Mouse (Mus musculus) heart, adult 18-20 months (tissue): ENCODE results near the gene 4921511M17Rik. TPM values are rescaled to one million over a fixed set of nuclear protein-coding genes. Genes with fewer than 3 reads are reported as not detected.
"Not testable (repeated sequence)": the region's sequence is repeated elsewhere in the genome, so short reads cannot be mapped to it uniquely, and the experiment has no call there.

Source experiments
- DNase-seq, 2 experiments: peaks; one replicate each; pipeline ENCODE4 v3.0.0; 2021 to 2022; ENCODE audit warnings: mixed read lengths in 1 of 2
- long read RNA-seq, 2 experiments: library from polyadenylated mRNA; stranded (forward); transcript quantifications; one replicate each; pipeline ENCODE4 v2.0.0; 2021
- total RNA-seq, 2 experiments: library from RNA; stranded (reverse); gene quantifications; 2 replicates each; pipeline ENCODE4 v1.2.3; 2021

4921511M17Rik gene
- not detected for total RNA-seq
- long read RNA-seq, experiment 1, result 0 reads
- long read RNA-seq, experiment 2, result 0 reads

GRCm38 (mm10) chrX:154033727-154034126 is at the start of gene 4921511M17Rik:
Gene 4921511M17Rik, minus strand, starts transcription at chrX:154033827.
- not testable (repeated sequence) for DNase-seq

- DNase-seq, result not testable (repeated sequence)
These were observed 21.3 kb upstream of the 4921511M17Rik start, which contains the start of gene Gm10057 for GRCm38 (mm10) chrX:154054939-154055338. Gene Gm10057, minus strand, starts transcription at chrX:154055039.

- DNase-seq, result not testable (repeated sequence)
These were observed 21.1 kb downstream of the 4921511M17Rik start, which contains the start of gene Samt1 for GRCm38 (mm10) chrX:154012540-154012939. Gene Samt1, minus strand, starts transcription at chrX:154012640.

GRCm38 (mm10) chrX:153976914-153977313 is 56.7 kb downstream of the 4921511M17Rik start:
- not testable (repeated sequence) for DNase-seq

- not testable (repeated sequence) for DNase-seq
These were observed 57.2 kb downstream of the 4921511M17Rik start for GRCm38 (mm10) chrX:153976467-153976866.

GRCm38 (mm10) chrX:153974450-153974849 is 59.2 kb downstream of the 4921511M17Rik start:
- DNase-seq, result no peak

Other genes starting within 250 kb of the 4921511M17Rik start
- not detected for gene Spin2c, start 201.6 kb downstream of the 4921511M17Rik start, total RNA-seq
- gene Samt1, start 21.2 kb downstream of the 4921511M17Rik start, total RNA-seq, result not detected
- gene Gm10057, start 21.2 kb upstream of the 4921511M17Rik start, total RNA-seq, result not detected
- not detected for gene Gm15140, start 86.9 kb upstream of the 4921511M17Rik start, total RNA-seq